Mouse (Mus musculus) frontal cortex, adult 2 months (tissue): ENCODE data around the gene Zbtb33. TPM values are rescaled to one million over a fixed set of nuclear protein-coding genes. Genes with fewer than 3 reads are reported as not detected.

Experiments
- DNase-seq, 2 experiments: peaks; one replicate each; pipeline ENCODE4 v3.0.0; 2022; ENCODE audit warnings: low spot score in 1 of 2; ENCODE audit errors: extremely low spot score in 1 of 2
- polyA plus RNA-seq: library from polyadenylated mRNA; depleted of rRNA; stranded (reverse); fragments of >200 nt; gene quantifications from 2 replicates; pipeline ENCODE4 v1.2.3, GENCODE M21; 2012; rRNA removed

The Zbtb33 gene
- polyA plus RNA-seq: 9.8 and 10.9 TPM in 2 replicates

- DNase-seq: peak; percentile 59 to 91
Observed at GRCm38 (mm10) chrX:38189552-38190457, at the start of gene Zbtb33. Zbtb33 (plus strand) TSS chrX:38189793.

- DNase-seq: no peak
Observed at GRCm38 (mm10) chrX:38159097-38159496, 30.5 kb upstream of the Zbtb33 start.

GRCm38 (mm10) chrX:38165315-38165714, 24.3 kb upstream of the Zbtb33 start:
- no peak for DNase-seq

- no peak for DNase-seq
Observed at GRCm38 (mm10) chrX:38166064-38166463, 23.5 kb upstream of the Zbtb33 start.

- no peak for DNase-seq
Observed at GRCm38 (mm10) chrX:38166592-38166991, 23.0 kb upstream of the Zbtb33 start.

GRCm38 (mm10) chrX:38179891-38180310, 9.7 kb upstream of the Zbtb33 start:
- peak; percentile 19 to 42 for DNase-seq

- no peak for DNase-seq
Observed at GRCm38 (mm10) chrX:38180656-38181607, 8.7 kb upstream of the Zbtb33 start.

- DNase-seq: no peak
Observed at GRCm38 (mm10) chrX:38181608-38182258, 7.9 kb upstream of the Zbtb33 start.

GRCm38 (mm10) chrX:38185520-38185919, 4.1 kb upstream of the Zbtb33 start:
- no peak for DNase-seq

- DNase-seq: no peak
Observed at GRCm38 (mm10) chrX:38190458-38190764, 818 bp downstream of the Zbtb33 start.

- peak in 1 of 2 experiments; percentile 51 for DNase-seq
Observed at GRCm38 (mm10) chrX:38201816-38202215, 12.2 kb downstream of the Zbtb33 start.

- DNase-seq: no peak
Observed at GRCm38 (mm10) chrX:38207392-38207791, 17.8 kb downstream of the Zbtb33 start.

GRCm38 (mm10) chrX:38216986-38217675, 27.5 kb downstream of the Zbtb33 start:
- no peak for DNase-seq

- DNase-seq: no peak
Observed at GRCm38 (mm10) chrX:38217676-38217991, 28.0 kb downstream of the Zbtb33 start.

GRCm38 (mm10) chrX:38222757-38223156, 33.2 kb downstream of the Zbtb33 start:
- DNase-seq: no peak

GRCm38 (mm10) chrX:38229888-38230287, 40.3 kb downstream of the Zbtb33 start:
- DNase-seq: no peak

- DNase-seq: peak in 1 of 2 experiments; percentile 44
Observed at GRCm38 (mm10) chrX:38237731-38238130, 48.1 kb downstream of the Zbtb33 start.
